Mouse (Mus musculus) liver, adult (tissue): ENCODE results near the gene Emp1.

Experiments used
- GATA4 ChIP-seq: IDR thresholded peaks from 2 replicates; pipeline ENCODE4 v1.6.1; 2014; ENCODE audit warnings: mild to moderate bottlenecking, low read length; ENCODE audit not compliant: insufficient replicate concordance

Gene Emp1

GRCm38 (mm10) chr6:135362459-135363159 lies at the start of gene Emp1:
Gene Emp1, plus strand, starts transcription at chr6:135362545.
- no peak for TF ChIP-seq GATA4

DNA sequence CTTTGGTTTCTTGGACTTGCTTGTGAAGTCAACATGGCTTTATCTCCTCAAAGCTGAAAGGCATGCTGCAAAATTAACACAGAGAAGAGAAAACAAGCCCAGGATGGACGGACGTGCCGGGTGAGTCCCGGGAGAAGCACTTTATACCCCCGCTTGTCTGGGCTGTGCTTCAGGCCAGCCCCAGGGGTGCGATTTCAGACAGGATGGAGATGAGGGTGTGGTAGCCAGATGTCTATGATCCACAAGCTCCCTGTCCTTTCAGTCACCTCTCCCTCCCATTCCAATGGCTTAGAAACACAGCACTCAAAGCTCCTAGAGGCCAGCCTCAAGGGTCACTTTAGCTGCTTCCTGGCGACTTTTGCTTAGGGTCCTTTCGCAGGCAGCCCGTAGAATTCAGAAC lies 48.4 kb upstream of the Emp1 start:
- TF ChIP-seq GATA4: no peak

- no peak for TF ChIP-seq GATA4
These were observed 46.2 kb upstream of the Emp1 start for GRCm38 (mm10) chr6:135316141-135316540.

DNA sequence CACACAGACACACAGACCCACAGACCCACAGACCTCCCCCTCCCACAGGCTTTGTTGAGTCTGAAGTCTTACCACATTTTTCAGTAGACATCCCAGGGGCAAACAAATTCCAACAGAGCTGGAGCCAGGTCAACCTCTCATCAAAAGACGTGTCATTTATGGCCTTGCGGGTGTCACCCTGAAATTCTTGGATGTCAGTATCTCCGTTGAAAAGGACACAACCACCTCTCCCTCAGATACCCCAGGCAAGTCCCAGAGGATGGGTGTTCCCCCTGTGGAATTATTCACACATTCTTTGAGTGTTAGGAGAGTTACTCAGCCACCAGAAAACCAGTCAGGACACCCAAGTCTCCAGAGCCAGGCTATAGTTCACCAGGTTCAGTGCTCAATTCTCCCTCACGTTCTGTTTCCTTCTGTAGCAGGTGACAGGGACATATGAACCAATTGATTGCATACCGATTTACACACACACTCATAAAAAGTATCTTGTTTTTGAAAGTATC lies 42.9 kb upstream of the Emp1 start:
- TF ChIP-seq GATA4: no peak

- TF ChIP-seq GATA4: no peak
These were observed 39.6 kb upstream of the Emp1 start for GRCm38 (mm10) chr6:135322749-135323148.

DNA sequence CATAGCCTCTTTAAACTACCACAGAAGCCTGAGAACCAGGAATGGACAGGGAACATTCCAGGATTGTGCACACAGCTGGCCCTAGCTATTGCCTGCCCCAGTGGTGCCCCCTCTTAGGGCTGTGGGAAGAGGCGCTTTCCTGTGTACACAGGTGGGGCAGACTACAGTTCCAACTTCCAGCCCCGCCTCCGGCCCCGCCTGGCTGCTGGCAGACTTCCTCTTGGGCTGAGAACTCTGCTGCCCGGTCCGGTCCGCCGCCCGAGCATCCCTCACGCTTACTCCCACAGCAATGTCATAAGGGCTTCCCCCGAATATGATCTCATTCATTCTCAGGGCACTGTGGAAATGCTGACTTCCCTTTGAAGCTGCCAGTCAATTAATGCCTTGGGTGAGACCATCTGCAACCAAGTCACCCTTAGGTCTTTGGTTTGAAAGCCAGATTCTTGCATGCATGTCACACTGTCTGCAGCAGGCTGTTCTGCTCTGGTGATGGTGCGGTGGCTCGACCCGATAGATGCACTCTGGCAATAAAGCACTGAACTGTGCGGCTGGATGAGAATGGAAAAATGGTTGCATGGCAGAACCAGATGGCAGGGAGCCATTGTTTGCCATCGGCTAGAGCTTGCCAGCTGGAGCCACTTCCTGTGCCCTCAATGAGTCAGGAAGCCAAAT lies 38.9 kb upstream of the Emp1 start:
- no peak for TF ChIP-seq GATA4

- TF ChIP-seq GATA4: no peak
These were observed 38.2 kb upstream of the Emp1 start for GRCm38 (mm10) chr6:135324111-135324510.

DNA sequence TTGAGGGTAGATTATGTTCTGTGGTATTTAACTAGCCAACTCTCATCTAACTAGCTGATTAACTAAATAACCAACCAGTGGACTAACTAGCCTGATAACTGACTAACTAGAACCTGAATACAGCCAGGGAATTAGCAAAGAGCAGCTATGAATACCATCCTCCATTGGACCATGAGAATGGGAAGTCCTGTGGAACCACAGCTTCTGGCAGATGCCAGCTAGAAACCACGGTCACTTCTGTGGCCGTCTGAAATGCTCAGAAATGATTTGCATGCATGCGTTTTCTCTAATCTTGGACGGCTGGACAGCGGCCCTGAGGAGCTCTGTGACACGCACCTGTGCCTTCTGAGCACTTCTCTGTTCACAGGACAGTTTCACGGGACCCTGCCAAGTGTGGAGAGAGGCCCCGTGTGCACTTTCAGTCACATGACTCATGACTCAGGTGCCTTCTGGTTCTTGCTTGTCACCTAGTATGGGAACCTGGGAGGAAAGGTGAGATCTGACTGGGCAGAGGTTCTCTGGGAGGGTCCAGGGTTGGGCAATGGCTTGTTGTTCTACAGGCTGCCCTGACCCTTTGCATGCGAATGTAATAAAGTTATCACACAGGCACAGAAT lies 37.6 kb upstream of the Emp1 start:
- no peak for TF ChIP-seq GATA4

DNA sequence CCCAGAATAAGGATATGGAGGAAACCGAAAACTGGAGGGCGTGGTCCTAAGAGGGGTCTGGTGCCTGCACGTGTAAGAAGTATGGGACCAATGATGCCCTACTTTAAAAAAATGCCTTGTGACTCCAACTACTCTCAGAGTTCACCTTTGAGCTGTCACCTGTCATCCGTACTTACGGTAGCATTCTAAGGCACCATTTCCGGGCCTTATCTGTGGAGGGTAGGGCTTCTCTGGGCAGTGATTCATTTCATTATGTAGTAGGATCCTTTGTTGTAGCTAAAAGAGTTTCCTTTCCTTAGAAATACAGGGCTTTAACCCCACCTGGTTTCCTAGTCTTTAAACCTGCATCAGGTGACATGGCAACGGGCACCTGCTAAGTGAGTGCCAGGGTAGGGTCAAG lies 35.5 kb upstream of the Emp1 start:
- no peak for TF ChIP-seq GATA4

DNA sequence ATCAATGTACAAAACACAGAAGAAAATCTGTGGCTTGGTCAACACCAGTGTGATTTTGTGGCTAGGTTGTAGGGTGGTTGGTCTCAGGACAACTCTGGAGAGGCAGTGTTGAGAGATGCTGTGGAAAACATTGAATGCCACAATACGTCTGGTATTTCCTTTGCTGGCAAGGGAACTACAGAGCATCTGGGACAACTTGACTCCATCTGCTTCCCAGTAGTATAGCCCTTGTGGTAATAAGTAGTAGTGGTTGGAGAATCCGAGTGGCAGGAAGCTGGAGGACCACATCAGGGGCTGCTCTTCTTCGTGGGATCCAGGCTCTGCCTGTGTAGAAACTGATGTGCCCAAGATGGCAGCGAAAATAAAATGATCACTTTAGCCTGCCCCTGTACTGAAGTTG lies 30.4 kb upstream of the Emp1 start:
- no peak for TF ChIP-seq GATA4

- no peak for TF ChIP-seq GATA4
These were observed 29.5 kb upstream of the Emp1 start for GRCm38 (mm10) chr6:135332737-135333281.

DNA sequence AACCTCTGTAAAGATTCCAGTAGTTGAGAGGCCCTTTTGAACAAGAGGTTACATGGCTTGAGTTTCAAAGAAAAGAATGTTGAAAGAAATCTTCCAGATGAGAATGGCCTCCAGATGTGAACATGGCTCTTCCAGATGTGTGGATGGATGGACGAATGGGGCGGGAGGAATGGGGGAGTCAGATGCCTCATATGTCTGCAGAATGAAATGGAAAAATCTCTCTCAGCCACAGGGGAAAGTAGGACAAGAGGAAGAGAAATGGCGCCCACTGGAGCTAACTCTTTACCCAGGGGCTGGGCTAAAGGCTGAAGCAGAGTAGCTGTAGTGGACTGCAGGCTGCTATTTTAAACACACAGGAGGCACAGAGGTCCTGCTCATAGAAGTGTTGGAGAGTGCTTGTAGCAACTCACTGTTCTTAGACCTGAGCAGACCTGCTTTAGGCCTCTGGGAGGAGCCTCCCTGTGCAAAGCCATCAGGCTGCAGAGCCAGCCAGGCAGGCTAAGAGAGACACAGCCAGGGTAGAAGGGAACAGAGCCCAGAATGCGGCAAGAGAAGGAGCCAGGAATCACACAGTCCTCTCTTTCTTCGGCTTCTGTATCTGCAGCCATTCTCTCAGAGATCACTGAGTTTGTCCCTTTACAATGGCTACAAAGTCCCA lies 28.2 kb upstream of the Emp1 start:
- no peak for TF ChIP-seq GATA4

- TF ChIP-seq GATA4: no peak
These were observed 26.0 kb upstream of the Emp1 start for GRCm38 (mm10) chr6:135336376-135336775.

GRCm38 (mm10) chr6:135340355-135341075 lies 21.8 kb upstream of the Emp1 start:
- TF ChIP-seq GATA4: no peak

DNA sequence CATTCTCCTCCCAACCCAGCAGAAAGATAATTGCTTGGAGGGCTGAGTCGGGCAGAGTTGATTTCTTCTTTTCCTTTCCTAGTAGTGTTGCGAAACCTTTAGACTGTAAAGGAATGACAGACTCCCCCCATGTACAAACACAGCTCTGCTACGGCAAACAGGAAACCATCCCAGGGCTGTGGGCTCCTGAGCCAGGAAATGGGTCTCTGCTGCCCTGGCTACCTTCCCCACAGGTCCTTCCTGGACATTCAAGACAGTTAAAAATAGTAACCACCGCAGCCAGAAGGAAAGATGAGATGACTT lies 21.3 kb upstream of the Emp1 start:
- no peak for TF ChIP-seq GATA4
